8 mouse cellular contexts compared by ENCODE assay signal in the genomic region with DNA sequence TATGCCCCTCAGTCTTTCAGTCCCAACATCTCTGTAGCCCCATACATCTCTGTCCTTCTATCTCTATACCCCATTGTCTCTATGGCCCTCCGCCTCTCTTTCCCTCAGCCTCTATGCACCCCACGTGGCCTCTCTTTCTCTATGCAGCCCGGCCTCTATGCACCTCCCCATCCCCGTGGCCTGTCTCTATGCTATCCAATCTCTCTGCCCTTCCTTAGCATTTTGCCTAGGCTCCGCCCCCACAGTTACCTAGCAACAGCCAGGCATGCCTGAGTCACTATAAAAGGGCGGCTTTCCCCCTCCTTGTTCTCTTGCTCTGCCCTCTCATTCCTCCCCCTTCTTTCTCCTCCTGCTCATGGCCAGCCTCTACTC. TPM values are rescaled to one million over a fixed set of nuclear protein-coding genes. Genes with fewer than 3 reads are reported as not detected.
DNase-seq lines count a peak whose midpoint lies in the region; ATAC-seq and TF ChIP-seq lines count a peak whose summit lies in the region.

No protein-coding gene starts in this region.

- H3K27ac ChIP-seq in ES-Bruce4 (ENCODE audit: insufficient read depth, low read length): 0 out of 2 replicates have a peak overlapping the region, but pooled peaks have one; percentile 26
- peak overlapping the region; percentile 84 for H3K27ac ChIP-seq in forebrain, embryonic 14.5 days (ENCODE audit: low read depth, low read length)
- H3K27ac ChIP-seq in liver, embryonic 16.5 days (ENCODE audit: low read length): peak overlapping the region; percentile 21; the same call in 1 of the 2 replicates
- H3K27ac ChIP-seq in neural tube, embryonic 15.5 days (replicated peaks): peak overlapping the region; percentile 80

- peak; percentile 79 for DNase-seq in cerebellum, adult 11 months
- peak; percentile 93 for DNase-seq in forebrain, embryonic 14.5 days (ENCODE audit: low spot score)
- DNase-seq in heart, postnatal 14 days: peak; percentile 39 to 63
- DNase-seq in large intestine, adult 2 months (ENCODE audit: low read depth, low spot score): peak; percentile 55
- DNase-seq in testis, postnatal 10 days (ENCODE audit: low spot score): peak; percentile 88

- intact Hi-C loops in heart, postnatal 14 days (cut with DNase I): no loop called here

- WGBS in forebrain, embryonic 14.5 days: 43% methylated on average over 6 of the region's 6 CpGs
- 18% methylated on average over 6 of the region's 6 CpGs for WGBS in large intestine, adult 2 months
- 25% methylated on average over 6 of the region's 6 CpGs for WGBS in liver, embryonic 16.5 days (ENCODE audit: insufficient replicate concordance)
- WGBS in neural tube, embryonic 15.5 days: 20% methylated on average over 6 of the region's 6 CpGs

- no peaks in the 10 kb centered on the region for H3K9me3 ChIP-seq in ES-Bruce4 (replicated peaks; ENCODE audit: control insufficient read depth, insufficient read depth, low read length, poor library complexity, severe bottlenecking)
- no peaks in the 10 kb centered on the region for H3K9me3 ChIP-seq in forebrain, embryonic 14.5 days (replicated peaks; ENCODE audit: control insufficient read depth, low read length)
- no peaks in the 10 kb centered on the region for H3K9me3 ChIP-seq in liver, embryonic 16.5 days (replicated peaks; ENCODE audit: control insufficient read depth, low read length)
- H3K9me3 ChIP-seq in neural tube, embryonic 15.5 days (replicated peaks): no peaks in the 10 kb centered on the region

- TF ChIP-seq POLR2A in ES-Bruce4 (IDR thresholded peaks at IDR 0.05; ENCODE audit: insufficient read depth, low read length): no peak

- TF ChIP-seq CTCF in ES-Bruce4 (IDR thresholded peaks at IDR 0.05; ENCODE audit: low read depth, low read length): no peak

- no peaks in the 10 kb centered on the region for H3K27me3 ChIP-seq in ES-Bruce4 (ENCODE audit: control insufficient read depth, insufficient read depth, low read length, poor library complexity, severe bottlenecking)
- no peaks in the 10 kb centered on the region for H3K27me3 ChIP-seq in forebrain, embryonic 14.5 days (replicated peaks; ENCODE audit: control insufficient read depth, insufficient read depth, low read length)
- no peaks in the 10 kb centered on the region for H3K27me3 ChIP-seq in liver, embryonic 16.5 days (ENCODE audit: control insufficient read depth, insufficient read depth, low read depth, low read length)
- no peaks in the 10 kb centered on the region for H3K27me3 ChIP-seq in neural tube, embryonic 15.5 days (replicated peaks)

- H3K9ac ChIP-seq in ES-Bruce4 (ENCODE audit: low read depth, poor library complexity, severe bottlenecking): peak overlapping the region; percentile 89
- peak overlapping the region; percentile 63 for H3K9ac ChIP-seq in forebrain, embryonic 14.5 days (ENCODE audit: low read length)
- peak overlapping the region; percentile 46; the same call in 1 of the 2 replicates for H3K9ac ChIP-seq in liver, embryonic 16.5 days (ENCODE audit: low read depth, low read length)
- H3K9ac ChIP-seq in neural tube, embryonic 15.5 days (replicated peaks): peak overlapping the region; percentile 43

- no peaks in the 10 kb centered on the region for H3K4me1 ChIP-seq in ES-Bruce4 (ENCODE audit: control insufficient read depth, insufficient read depth, low read length)
- H3K4me1 ChIP-seq in forebrain, embryonic 14.5 days (ENCODE audit: control insufficient read depth, insufficient read depth, low read length): no peaks in the 10 kb centered on the region
- H3K4me1 ChIP-seq in liver, embryonic 16.5 days (ENCODE audit: control insufficient read depth, low read depth, low read length): no peaks in the 10 kb centered on the region
- no peaks in the 10 kb centered on the region for H3K4me1 ChIP-seq in neural tube, embryonic 15.5 days

- H3K4me2 ChIP-seq in forebrain, embryonic 14.5 days (ENCODE audit: low read length): peak overlapping the region; percentile 57
- H3K4me2 ChIP-seq in liver, embryonic 16.5 days (ENCODE audit: low read depth, low read length): peak overlapping the region; percentile 81
- H3K4me2 ChIP-seq in neural tube, embryonic 15.5 days: peak overlapping the region; percentile 59

- ATAC-seq in forebrain, embryonic 14.5 days: peak; percentile 95
- peak; percentile 85 for ATAC-seq in liver, embryonic 16.5 days (ENCODE audit: low read depth)
- peak; percentile 94 for ATAC-seq in neural tube, embryonic 15.5 days (ENCODE audit: low FRiP score)

- peak overlapping the region; percentile 88 for H3K4me3 ChIP-seq in ES-Bruce4 (ENCODE audit: low read depth, low read length)
- peak overlapping the region; percentile 32 for H3K4me3 ChIP-seq in forebrain, embryonic 14.5 days (ENCODE audit: low read depth, low read length)
- H3K4me3 ChIP-seq in liver, embryonic 16.5 days (ENCODE audit: low read depth, low read length): peak overlapping the region; percentile 55
- peak overlapping the region; percentile 41 for H3K4me3 ChIP-seq in neural tube, embryonic 15.5 days (replicated peaks)

- H3K36me3 ChIP-seq in ES-Bruce4 (ENCODE audit: control insufficient read depth, insufficient read depth, low read length, poor library complexity, severe bottlenecking): no peaks in the 10 kb centered on the region
- no peaks in the 10 kb centered on the region for H3K36me3 ChIP-seq in forebrain, embryonic 14.5 days (ENCODE audit: control insufficient read depth, insufficient read depth, low read length)
- H3K36me3 ChIP-seq in liver, embryonic 16.5 days (ENCODE audit: control insufficient read depth, insufficient read depth): no peaks in the 10 kb centered on the region
- H3K36me3 ChIP-seq in neural tube, embryonic 15.5 days: no peaks in the 10 kb centered on the region

- no peak for TF ChIP-seq EP300 in ES-Bruce4 (IDR thresholded peaks at IDR 0.05; ENCODE audit: insufficient read depth, low read depth, low read length)

RNA-seq across cellular contexts. Expression of a gene that starts 11.8 kb away (rescaled TPM):
- polyA plus RNA-seq in ES-Bruce4 (2011; ENCODE audit: insufficient read depth, insufficient read length, low read depth, missing spikeins): 103 TPM in 2 replicates
- polyA plus RNA-seq in forebrain, embryonic 14.5 days (2014; fragmentation: Nextera tagmentation; extraction: Ambion mirVana): 27.6 and 37.9 TPM in 2 replicates
- 10 to 100 TPM; 32.4 to 35.6 TPM for total RNA-seq in heart, postnatal 14 days (2021)
- 8.7 and 9.3 TPM in 2 replicates for polyA plus RNA-seq in large intestine, adult 2 months (2012; rRNA removed)
- 23.2 and 25.2 TPM in 2 replicates for polyA plus RNA-seq in liver, embryonic 16.5 days (2015; fragmentation: Nextera tagmentation; extraction: Ambion mirVana)
- 108 and 120 TPM in 2 replicates for polyA plus RNA-seq in neural tube, embryonic 15.5 days (2015; fragmentation: Nextera tagmentation; extraction: Ambion mirVana)

Comparison
In these comparisons a context has a peak if more than half of its experiments do, and no peak if none do; other contexts are left out.
1. Peak in every context shown above with its lines: DNase-seq, ATAC-seq, H3K4me3 ChIP-seq and H3K27ac ChIP-seq.
2. H3K27ac ChIP-seq: peak in every context shown above with its lines; median percentile 84 in forebrain, embryonic 14.5 days; 80 in neural tube, embryonic 15.5 days; 26 in ES-Bruce4; 21 in liver, embryonic 16.5 days.
3. H3K4me3 ChIP-seq: peak in every context shown above with its lines; median percentile 88 in ES-Bruce4; 55 in liver, embryonic 16.5 days; 41 in neural tube, embryonic 15.5 days; 32 in forebrain, embryonic 14.5 days.